Mouse (Mus musculus) telencephalon, adult 2 months (tissue): Measurements from ENCODE around the gene Grik1.
A peak's percentile ranks its signal among the peaks of the same experiment; 100 is the strongest.

Experiments
- DNase-seq: peaks from one replicate; pipeline ENCODE4 v3.0.0-alpha.2; 2011; ENCODE audit warnings: low read depth, low spot score

Gene Grik1

GRCm38 (mm10) chr16:87969936-87970335, 320.1 kb downstream of the Grik1 start:
- DNase-seq, result no peak

GRCm38 (mm10) chr16:87961419-87961818, 328.6 kb downstream of the Grik1 start:
- no peak for DNase-seq

GRCm38 (mm10) chr16:87957449-87957848, 332.6 kb downstream of the Grik1 start:
- no peak for DNase-seq

GRCm38 (mm10) chr16:87956178-87956577, 333.9 kb downstream of the Grik1 start:
- DNase-seq, result no peak

GRCm38 (mm10) chr16:87954715-87955441, 335.2 kb downstream of the Grik1 start:
- no peak for DNase-seq

- no peak for DNase-seq
Observed at GRCm38 (mm10) chr16:87953176-87953575, 336.9 kb downstream of the Grik1 start.

GRCm38 (mm10) chr16:87949881-87950280, 340.2 kb downstream of the Grik1 start:
- peak; percentile 58 for DNase-seq

- no peak for DNase-seq
Observed at GRCm38 (mm10) chr16:87948122-87948521, 341.9 kb downstream of the Grik1 start.

GRCm38 (mm10) chr16:87944318-87944717, 345.7 kb downstream of the Grik1 start:
- no peak for DNase-seq

- no peak for DNase-seq
Observed at GRCm38 (mm10) chr16:87942103-87942865, 347.8 kb downstream of the Grik1 start.

GRCm38 (mm10) chr16:87934685-87935084, 355.4 kb downstream of the Grik1 start:
- DNase-seq, result no peak

GRCm38 (mm10) chr16:87931358-87931757, 358.7 kb downstream of the Grik1 start:
- no peak for DNase-seq

GRCm38 (mm10) chr16:87930519-87930918, 359.5 kb downstream of the Grik1 start:
- no peak for DNase-seq

GRCm38 (mm10) chr16:87928671-87929070, 361.4 kb downstream of the Grik1 start:
- no peak for DNase-seq

- no peak for DNase-seq
Observed at GRCm38 (mm10) chr16:87917897-87918296, 372.2 kb downstream of the Grik1 start.

- no peak for DNase-seq
Observed at GRCm38 (mm10) chr16:87917157-87917546, 372.9 kb downstream of the Grik1 start.

- no peak for DNase-seq
Observed at GRCm38 (mm10) chr16:87916209-87917156, 373.6 kb downstream of the Grik1 start.

- no peak for DNase-seq
Observed at GRCm38 (mm10) chr16:87915156-87915555, 374.9 kb downstream of the Grik1 start.

GRCm38 (mm10) chr16:87913781-87914180, 376.3 kb downstream of the Grik1 start:
- DNase-seq, result no peak

GRCm38 (mm10) chr16:87911201-87911600, 378.9 kb downstream of the Grik1 start:
- DNase-seq, result no peak

GRCm38 (mm10) chr16:87902049-87902448, 388.0 kb downstream of the Grik1 start:
- DNase-seq, result no peak

- no peak for DNase-seq
Observed at GRCm38 (mm10) chr16:87901189-87901588, 388.9 kb downstream of the Grik1 start.
